Mouse (Mus musculus): ENCODE data around the gene Gdf15.

GRCm38 (mm10) chr8:70634066-70634465 lies 1.8 kb upstream of the Gdf15 start:
- TF ChIP-seq EP300 (IDR thresholded peaks at IDR 0.05) = peak; percentile 79; the same call in 1 of the 2 replicates
- no peak for TF ChIP-seq CTCF (IDR thresholded peaks at IDR 0.05)

All from lung, postnatal 0 days (tissue).